Mouse (Mus musculus) fat pad, adult 2 months (tissue): ENCODE results near the gene Speg.

ENCODE experiments used
- DNase-seq: peaks from one replicate; pipeline ENCODE4 v3.0.0-alpha.2; 2011; ENCODE audit warnings: low read depth, low spot score; ENCODE audit errors: extremely low read depth

Speg gene

DNA sequence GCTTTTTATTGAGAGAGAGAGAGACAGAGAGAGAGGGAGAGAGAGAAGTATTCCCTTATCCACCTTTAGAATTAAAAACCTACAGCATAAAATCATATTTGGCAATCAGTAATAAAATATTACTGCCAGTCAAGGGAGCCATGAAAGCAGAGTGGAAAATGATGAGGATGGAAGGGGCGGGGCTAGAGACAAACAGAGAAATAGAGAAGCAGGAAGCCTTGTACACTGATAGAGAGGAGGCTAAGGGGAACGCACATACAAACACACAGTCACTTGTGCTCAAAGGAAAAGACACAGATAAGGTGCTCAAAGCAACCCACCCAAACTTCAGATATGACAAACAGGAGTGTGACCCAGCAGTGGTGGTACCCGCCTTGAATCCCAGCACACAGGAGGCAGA is 11.2 kb upstream of the Speg start:
- no peak for DNase-seq

DNA sequence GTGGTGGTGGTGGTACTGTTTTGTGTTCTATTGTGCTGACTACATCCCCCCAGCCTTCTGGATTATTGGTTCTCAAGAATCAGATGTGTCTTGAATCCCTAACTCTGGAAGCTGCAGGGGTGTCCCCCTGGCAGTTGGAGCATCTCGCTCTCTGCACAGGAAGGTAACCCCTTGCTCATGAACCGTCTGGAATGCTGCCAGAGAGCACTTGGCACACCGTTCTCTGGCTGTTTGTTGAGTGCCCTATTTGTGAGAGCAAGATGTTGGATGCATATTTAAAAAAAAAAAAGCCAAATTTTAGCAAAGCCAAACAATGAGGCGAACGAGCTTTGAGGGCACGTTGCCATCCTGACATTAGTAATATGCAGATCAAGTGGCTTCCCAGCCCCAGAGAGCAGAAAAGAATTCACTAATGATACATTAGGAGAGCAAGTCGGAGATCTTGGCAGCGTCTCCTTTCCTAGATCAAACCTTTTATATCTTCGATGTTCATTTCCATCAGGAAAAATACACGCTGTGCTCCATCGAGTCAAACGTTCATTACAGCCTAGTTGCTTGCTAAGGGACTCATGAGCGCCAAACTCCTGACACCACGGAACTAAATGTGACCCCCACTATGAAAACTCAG is 9.5 kb upstream of the Speg start:
- no peak for DNase-seq

DNA sequence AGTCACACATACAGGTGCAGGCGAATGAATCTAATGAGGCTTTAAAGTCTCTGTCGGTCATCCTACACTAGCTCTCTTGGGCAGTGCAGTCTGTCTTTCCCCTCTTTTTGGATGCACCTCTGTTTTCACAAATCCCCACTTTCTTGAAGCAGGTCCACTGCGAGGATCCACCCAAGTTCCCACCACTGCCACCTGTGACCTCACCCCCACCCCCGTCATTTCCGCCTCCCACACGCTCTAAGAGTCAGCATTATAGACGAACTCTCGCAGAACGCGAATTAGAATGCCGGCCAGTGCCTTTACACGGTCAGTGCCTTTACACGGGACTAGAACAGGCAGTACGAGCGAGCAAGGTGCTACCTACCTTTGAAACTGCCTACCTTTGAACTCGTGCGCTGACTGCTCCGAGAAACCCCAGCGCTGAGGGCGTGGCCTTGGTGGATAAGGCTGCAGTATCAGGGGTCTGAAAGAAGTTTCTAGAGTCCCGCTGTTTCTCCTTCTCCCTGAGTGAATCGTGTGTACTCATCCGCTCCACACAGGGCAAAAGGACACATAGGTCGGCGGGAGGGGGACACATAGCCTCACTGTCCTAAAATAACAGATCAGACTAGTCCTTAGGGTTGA is 5.6 kb upstream of the Speg start:
- DNase-seq = no peak

DNA sequence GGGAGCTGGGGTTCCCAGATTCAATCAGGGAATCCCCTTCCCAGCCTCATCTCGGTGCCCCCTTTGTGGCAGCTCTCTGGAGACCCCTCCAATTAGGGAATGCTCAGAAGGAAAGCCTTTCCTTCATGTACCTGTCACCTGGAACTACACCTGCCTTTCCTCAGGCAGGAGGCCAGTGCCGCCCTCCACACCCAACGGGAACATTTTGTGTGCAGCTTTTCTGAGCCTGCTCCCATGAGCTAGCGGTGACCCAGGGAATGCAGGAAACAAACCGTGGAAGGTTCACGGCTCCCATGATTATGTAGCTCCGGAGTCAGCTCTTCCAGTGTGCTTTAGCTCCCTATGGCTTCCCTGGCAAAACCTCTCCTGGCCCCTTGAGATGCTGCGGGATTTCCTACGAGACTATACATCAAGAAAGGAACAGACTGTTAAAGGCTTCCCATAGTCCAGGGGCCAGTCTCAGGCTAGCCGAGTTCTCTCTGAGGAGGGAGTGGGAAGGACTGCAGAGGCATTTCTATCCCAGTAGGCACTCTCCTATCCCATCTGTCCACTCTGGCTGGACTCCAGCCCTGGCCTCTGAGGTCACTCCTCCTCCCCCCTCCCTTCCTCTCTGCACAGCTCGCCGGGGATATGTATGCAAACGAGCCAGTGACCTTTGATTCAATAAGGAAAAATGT is 5.0 kb upstream of the Speg start:
- DNase-seq = no peak

DNA sequence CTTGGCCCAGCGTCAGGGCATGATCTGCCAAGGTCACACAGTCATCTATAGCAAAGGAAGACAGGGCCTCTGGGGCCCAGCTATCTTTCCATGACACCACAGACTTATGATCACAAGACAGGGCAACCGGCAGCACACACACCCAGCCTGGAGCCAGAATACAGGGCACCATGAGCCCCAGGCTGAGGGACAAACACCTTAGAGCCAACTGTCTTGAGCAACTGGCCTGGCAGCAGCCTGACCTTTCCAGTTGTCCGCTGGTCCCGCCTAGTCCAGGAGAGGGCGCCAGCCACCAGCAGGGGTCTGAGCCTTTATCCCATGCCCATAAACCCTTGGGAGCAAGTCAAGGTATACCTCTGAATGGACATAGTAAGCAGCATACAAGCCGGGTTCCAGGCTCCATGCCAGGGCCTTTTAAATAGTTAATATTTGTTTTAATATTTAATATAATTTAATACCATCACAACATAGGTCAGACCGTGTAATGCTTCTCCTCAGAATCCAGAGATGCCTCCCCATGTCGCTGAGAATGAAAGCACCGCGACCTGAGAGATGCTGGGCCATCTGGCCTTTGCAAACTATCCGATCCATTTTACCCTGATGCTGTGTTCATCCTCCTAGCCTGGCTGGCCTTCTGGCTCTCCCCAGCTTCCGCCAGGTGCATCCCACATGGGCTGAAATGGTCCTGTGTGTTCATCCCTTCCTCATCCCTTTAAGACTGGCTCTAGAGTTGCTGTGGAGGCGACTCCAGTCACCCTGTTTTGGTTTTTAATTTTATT is 3.6 kb upstream of the Speg start:
- no peak for DNase-seq

DNA sequence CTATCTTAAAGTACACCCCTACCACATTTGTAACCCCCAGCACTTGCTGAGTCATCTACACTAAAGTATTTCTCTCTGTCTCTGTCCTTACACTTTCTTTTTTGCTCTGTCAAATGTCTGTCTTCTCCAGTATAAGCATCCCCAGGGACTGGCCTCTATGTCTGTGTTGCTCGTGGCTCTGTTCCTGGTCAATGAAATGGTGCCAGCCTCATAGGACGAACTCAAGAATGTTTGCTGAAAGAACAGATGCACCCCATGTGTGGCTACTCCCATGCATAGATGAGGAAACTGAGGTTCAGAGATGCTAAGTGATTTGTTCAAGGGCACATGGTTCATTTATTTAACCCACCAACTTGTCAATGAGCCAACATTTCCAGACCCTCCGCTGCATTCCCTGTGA is 2.6 kb upstream of the Speg start:
- DNase-seq = no peak

DNA sequence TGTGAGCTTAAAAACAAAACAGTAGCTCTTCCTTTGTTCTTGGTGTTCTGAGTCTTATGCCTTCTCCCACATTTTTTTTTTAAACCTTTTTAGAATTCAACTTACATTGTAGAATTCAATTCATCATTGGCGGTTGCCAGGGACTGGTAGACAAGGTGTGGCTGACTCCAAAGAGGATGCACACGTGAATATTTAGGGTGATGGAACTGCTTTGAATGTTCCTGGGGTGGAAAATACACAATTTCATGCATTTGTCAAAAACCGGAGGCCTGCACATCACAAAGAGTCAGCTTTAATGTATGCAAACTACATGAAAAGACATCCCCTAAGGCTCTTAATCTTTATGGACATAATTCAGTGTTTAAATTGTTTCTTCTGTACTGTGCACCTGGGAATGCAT is 1.8 kb upstream of the Speg start:
- no peak for DNase-seq

DNA sequence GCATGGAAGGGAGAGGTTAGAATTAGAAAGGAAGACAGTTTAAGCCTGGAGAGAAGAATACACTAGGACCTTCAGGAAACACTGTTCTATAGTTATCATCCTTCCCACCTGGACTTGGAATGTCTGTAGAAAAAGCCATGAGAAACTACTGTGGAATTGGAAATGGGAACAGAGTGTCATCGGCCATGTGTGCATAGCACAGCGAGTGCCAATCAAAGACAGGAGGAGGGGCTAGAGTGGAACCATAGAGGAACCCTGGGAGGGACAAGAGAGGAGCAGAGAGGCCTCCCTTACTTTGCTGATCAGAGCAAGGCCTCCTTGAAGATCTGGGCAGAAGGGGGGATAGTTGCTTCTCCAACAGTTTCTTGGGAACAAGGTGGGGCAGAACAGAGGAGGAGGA is 4.1 kb downstream of the Speg start:
- no peak for DNase-seq

DNA sequence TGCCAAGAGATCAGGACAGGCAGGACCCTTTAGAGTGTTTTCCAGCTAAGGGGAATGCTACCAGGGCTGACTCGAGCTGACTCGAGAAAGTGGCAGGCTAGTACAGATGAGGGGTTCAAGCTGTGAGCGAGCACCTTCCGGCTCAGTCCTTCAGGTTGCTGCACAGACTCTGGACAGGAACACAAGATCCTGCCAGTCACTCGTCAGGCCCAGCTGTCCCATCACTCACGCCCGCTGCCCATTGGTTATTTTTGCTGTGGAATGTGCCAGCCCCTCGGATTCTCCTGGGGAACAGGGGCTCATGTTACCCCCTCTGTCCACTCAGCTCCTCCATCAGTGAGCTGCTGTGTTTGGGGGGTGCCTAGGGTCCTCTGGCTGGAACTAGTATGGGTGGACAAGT is 4.8 kb downstream of the Speg start:
- DNase-seq = no peak

DNA sequence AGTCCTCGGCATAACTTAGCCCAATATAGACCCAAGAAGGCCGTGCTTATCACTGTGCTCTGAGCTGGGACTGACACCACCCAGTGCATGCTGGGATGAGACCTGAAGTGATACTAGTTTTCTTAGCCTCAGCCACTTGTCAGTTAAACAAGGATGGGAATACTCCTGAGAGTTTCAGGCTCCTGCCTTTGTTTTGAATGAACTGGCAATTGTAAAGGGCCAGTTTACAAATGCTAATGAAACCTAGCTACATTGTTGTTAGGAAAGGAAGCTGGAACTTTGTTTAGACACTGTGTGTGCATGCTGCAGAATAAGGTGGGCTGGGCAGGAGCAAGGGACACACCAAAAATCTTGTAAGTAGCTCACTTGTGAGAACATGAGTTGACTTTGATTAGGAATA is 5.9 kb downstream of the Speg start:
- DNase-seq = no peak

DNA sequence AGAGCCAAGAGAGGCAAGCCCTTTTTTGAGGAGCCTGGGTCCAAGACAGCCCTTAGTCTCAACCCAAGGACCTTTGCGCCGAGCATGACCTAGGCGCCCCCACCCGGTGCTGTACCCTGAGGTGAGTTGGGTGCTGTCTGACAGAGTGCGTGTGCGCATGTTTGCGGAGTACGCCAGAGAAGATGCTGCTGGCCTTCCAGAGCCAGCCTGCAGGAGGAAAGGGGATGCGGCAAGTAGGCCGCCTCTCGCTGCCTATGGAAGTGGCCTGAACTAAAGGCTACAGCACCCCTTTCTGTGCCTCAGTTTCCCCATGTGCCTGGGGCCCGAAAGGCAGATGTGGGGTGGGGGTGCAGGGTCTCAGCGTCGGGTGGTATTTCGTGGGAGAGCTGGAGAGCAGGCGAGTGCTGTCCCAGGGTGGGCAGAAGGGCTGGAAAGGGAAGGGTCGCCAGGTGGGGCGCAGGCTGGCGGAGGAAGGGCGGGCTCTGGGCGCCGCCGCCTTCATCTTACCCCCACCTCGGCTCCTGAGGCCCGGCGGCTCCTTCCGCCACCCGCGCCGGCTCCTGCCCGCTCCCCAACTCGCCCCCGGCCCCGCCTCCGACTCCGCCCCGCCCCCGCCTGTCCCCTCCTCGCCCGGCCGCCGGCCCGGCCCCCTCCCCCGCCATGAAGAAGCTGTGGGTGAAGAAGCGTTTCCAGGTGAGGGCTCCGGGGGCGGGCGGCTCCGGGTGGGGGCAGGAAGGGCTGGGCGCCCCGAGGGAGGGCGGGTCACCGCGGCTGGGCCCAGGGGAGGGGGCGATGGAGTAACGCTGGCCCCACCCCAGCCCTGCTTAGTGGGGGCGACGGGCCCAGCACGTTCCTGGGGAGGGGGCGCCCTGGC is 6.6 kb downstream of the Speg start:
- no peak for DNase-seq

DNA sequence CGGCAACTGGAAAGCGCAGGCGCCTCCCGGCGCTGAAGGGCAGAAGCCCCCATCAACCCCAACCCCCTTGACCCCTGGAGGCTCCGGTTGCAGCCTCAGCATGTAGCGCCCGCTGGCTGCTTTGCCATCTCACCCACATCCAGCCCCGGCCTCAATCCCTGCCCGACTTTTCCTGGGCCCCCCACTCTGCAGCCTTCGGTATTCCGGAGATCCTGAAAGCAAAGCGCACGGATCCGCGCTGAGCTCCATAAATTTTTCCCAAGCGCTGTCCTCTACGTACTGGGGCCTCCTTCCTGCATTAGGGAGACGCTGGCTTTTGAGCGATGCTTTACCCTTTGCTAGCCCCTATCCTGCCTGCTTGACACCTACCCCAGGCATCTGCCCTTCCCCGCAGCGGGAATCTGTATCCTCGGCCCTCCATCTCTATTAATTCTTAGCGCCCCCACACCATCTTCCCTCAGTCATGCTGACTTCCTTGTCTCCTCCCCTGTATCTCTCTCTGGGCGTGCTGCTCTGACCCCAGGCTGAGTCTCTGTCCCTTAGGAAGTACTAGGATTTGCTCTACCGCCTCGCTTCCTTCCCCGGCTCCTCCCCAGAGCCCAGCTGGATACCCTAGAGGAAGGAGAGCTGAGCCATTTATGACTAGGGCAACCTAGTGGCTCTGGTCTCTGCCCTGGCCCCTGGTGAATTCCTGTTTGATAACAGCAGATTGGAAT is 7.4 kb downstream of the Speg start:
- no peak for DNase-seq

DNA sequence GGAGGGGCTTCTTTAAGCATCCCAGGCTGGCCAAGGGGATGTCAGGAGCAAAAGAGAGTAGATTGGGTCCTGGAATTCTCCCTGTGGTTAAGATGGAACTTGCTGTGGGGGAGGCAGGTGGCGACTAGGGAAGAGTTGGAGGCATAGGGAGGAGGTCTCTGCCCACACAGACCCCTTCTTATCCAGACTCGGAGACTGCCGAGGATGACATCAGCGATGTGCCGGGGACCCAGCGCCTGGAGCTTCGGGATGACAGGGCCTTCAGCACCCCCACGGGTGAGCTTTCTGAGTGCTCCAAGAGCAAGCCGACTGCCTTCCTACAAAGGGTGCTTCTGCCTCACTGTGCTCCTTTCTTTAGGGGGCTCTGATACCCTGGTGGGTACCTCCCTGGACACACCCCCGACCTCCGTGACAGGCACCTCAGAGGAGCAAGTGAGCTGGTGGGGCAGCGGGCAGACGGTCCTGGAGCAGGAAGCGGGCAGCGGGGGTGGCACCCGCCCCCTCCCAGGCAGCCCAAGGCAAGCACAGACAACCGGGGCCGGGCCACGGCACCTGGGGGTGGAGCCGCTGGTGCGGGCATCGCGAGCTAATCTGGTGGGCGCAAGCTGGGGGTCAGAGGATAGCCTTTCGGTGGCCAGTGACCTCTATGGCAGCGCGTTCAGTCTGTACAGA is 9.5 kb downstream of the Speg start:
- DNase-seq = no peak

DNA sequence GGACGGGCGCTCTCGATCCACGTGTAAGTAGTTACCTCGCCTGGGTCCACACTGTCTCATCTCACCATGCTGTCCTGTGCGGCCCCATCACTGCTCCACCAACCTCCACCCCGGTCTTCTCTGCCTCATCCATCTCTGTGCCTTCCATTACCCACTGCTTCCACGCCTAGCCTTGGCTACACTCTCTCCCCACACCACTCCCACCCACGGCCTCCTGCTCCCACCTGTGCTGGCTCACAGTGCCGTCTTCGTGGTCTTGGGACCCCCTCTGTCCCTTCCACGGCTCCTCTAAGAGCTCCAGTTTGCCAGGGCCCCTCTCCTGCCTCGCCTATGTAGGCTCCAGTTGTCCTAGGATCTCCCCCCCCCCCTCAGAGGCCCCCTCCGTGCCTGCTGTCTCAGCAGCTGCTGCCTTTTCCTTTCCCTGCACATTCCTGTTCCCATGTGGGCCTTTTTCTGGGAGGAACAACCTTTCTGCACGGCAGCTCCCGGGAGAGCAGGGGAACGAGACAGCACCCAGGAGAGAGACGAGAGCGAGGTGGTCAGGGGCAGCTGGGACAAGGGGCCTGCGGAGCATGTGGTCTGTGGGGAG is 10.1 kb downstream of the Speg start:
- DNase-seq = no peak

DNA sequence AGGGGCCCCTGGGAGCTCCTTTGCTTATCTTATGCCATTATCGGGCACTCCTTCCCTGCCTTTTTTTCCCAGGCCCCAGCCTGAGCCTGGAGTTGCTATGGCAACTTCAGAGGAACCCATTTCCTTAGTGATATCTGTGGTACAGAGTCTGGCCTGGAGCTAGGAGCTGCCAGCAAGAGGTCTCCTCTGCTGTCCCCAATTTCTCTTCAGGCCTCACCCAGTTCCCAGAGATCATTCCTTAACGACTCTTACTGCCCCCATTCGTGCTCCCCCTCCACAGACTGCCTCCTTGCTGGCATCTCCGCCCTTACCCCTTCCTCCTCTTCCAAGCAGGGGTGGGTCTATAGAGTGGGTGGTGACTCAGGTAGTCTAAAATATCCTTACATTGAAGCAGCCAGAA is 11.1 kb downstream of the Speg start:
- DNase-seq = no peak

DNA sequence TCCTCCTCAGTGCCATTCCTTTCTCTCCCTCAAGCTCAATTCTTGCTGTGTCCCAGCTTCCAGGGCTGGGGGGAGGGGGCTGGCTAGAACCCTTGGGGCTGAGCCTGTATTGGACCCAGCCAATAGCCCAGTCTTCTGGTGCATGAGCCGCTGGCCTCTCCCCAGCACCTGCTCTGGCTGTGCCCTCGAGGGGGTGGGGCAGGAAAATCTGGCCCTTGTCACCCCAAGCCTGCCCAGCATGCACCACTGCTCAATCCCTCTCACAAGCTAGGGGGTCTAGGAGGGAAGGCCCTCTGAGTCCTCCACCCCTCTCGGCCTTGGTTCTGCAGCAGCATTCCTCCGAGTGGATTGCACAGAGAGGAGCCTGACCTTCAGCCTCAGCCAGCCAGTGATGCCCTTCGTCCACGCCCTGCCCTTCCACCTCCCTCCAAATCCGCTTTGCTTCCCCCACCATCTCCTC is 12.4 kb downstream of the Speg start:
- DNase-seq = no peak

DNA sequence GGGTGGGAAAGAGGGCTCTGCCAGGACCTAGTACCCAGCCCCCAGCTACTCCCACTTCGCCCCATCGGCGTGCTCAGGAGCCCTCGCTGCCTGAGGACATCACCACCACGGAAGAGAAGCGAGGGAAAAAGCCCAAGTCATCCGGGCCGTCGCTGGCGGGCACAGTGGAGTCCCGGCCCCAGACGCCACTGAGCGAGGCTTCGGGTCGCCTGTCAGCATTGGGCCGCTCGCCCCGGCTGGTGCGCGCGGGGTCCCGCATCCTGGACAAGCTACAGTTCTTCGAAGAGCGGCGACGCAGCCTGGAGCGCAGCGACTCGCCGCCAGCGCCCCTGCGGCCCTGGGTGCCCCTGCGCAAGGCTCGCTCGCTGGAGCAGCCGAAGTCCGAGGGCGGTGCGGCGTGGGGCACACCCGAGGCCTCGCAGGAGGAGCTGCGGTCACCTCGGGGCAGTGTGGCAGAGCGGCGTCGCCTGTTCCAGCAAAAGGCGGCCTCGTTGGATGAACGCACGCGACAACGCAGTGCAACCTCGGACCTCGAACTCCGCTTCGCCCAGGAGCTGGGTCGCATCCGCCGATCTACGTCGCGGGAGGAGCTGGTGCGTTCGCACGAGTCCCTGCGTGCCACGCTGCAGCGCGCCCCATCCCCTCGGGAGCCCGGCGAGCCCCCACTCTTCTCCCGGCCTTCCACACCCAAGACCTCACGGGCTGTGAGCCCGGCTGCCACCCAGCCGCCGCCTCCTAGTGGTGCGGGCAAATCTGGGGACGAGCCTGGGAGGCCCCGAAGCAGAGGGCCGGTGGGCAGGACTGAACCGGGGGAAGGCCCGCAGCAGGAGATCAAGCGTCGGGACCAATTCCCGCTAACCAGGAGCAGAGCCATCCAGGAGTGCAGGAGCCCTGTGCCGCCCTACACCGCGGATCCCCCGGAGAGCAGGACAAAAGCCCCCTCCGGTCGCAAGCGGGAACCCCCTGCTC is 13.1 kb downstream of the Speg start:
- DNase-seq = no peak

DNA sequence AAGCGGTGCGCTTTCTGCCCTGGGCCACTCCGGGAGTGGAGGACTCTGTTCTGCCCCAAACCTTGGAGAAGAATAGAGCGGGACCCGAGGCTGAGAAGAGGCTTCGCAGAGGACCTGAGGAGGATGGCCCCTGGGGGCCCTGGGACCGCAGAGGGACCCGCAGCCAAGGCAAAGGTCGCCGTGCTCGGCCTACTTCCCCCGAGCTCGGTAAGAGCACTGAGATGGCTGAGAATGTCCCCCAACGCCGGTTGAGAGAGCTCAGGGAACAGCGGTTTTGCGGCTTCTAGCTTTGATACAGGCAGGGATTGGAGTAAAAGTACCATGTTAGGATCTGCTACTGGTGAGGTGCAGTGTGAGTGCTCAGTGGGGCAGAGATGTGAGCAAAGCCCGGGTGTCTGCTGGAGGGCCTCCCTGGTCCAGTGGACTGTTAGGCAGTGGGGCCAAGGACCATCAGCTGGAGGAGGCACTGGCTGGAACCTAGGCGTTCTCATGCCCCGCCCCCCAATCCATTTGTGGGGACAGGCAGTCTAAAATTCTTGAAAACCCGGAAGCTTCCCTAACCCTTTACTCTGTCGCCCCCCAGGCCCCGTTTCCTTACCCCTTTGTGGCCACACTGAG is 13.9 kb downstream of the Speg start:
- no peak for DNase-seq
